ENCODE assay signal across 24 mouse cellular contexts in the genomic region with DNA sequence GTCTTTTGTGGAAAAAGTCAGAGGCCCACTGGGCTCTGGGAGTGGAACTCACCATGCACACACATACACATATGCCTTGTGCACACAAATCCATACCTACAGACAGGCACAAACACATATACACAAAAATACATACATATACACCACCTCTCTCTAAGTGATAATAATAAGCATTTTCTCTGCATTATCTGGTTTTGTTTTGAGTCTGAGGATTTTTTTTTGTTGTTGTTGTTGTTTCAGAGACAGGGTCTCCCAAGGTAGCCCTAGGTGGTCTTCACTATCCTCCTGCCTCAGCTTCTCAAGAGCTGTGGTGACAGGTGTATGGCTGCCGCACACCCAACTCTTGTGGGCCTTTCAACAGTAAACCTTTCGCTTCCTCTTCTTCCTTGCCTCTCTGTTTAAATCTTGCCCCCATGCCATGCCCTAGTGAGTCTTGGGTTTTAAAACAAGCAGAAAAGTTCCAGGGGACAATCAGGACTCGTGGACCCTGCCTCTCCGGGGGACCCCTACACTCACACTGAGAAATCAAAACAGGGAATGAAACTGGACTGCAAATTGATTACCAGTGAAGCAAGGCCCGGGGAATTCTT. TPM values are rescaled to one million over a fixed set of nuclear protein-coding genes. Genes with fewer than 3 reads are reported as not detected.
"Had no signal": no experiment of that assay in that cellular context is flagged by ENCODE, and none has a peak within 500 bp of the region (broad histone marks: within the 10 kb centered on the region; RNA-seq: fewer than 3 reads in every experiment).

No protein-coding gene starts in this region.

- H3K4me3 ChIP-seq: midbrain, embryonic 10.5 days; midbrain, embryonic 13.5 days; midbrain, embryonic 15.5 days; myocyte; neural tube, embryonic 13.5 days; neural tube, embryonic 15.5 days had no signal

- H3K36me3 ChIP-seq: midbrain, embryonic 10.5 days; midbrain, embryonic 13.5 days; midbrain, embryonic 15.5 days; neural tube, embryonic 13.5 days; neural tube, embryonic 15.5 days had no signal

- DNase-seq: lung, adult 18-20 months; lung, embryonic 14.5 days; lung, postnatal 10 days; lung, postnatal 4 days; retina, postnatal 1 day; right cerebral cortex, postnatal 14 days; spleen, adult 18-20 months; thymus, adult 18-20 months; thymus, postnatal 14 days; thymus, postnatal 36 days had no signal

- H3K4me1 ChIP-seq: midbrain, embryonic 13.5 days; midbrain, embryonic 15.5 days had no signal

- H3K27ac ChIP-seq: liver, embryonic 14.5 days; midbrain, embryonic 10.5 days; midbrain, embryonic 13.5 days; midbrain, embryonic 15.5 days; neural tube, embryonic 13.5 days; neural tube, embryonic 15.5 days had no signal

- H3K27me3 ChIP-seq: midbrain, embryonic 13.5 days; midbrain, embryonic 15.5 days; neural tube, embryonic 13.5 days; neural tube, embryonic 15.5 days had no signal

- H3K4me2 ChIP-seq: lung, embryonic 14.5 days; midbrain, embryonic 13.5 days; midbrain, embryonic 15.5 days; neural tube, embryonic 13.5 days; neural tube, embryonic 15.5 days had no signal

- ATAC-seq: midbrain, embryonic 13.5 days; midbrain, embryonic 15.5 days had no signal

- H3K9me3 ChIP-seq: midbrain, embryonic 10.5 days; midbrain, embryonic 13.5 days; midbrain, embryonic 15.5 days; neural tube, embryonic 13.5 days; neural tube, embryonic 15.5 days had no signal

- H3K9ac ChIP-seq: liver, embryonic 14.5 days; lung, embryonic 14.5 days; midbrain, embryonic 13.5 days; midbrain, embryonic 15.5 days; neural tube, embryonic 13.5 days; neural tube, embryonic 15.5 days had no signal

RNA-seq across cellular contexts. Expression of gene Cd300lf, which starts 33.7 kb away (rescaled TPM):
- polyA plus RNA-seq: myocyte; neural tube, embryonic 11.5 days had no signal

RNA-seq across cellular contexts. Expression of gene Cd300e, which starts 38.1 kb away (rescaled TPM):
- total RNA-seq: megakaryocyte-erythroid progenitor cell, adult 5-6 weeks had no signal
- polyA plus RNA-seq: lung, embryonic 14.5 days; midbrain, embryonic 10.5 days; midbrain, embryonic 13.5 days; midbrain, embryonic 15.5 days; myocyte; neural tube, embryonic 11.5 days; neural tube, embryonic 13.5 days had no signal

RNA-seq across cellular contexts. Expression of gene Cd300ld3, which starts 51.9 kb away (rescaled TPM):
- polyA plus RNA-seq: liver, embryonic 16.5 days; lung, embryonic 14.5 days; lung, embryonic 16.5 days; midbrain, embryonic 10.5 days; midbrain, embryonic 13.5 days; midbrain, embryonic 15.5 days; myocyte; neural tube, embryonic 11.5 days; neural tube, embryonic 13.5 days; neural tube, embryonic 15.5 days; stomach, embryonic 14.5 days; stomach, embryonic 16.5 days; thymus, postnatal 0 days had no signal
